Mouse (Mus musculus): Measurements from ENCODE around the gene Nfe2l1. TPM values are rescaled to one million over a fixed set of nuclear protein-coding genes. Genes with fewer than 3 reads are reported as not detected.

Nfe2l1 gene
- polyA plus RNA-seq, 1 experiment, result 252 TPM

DNA sequence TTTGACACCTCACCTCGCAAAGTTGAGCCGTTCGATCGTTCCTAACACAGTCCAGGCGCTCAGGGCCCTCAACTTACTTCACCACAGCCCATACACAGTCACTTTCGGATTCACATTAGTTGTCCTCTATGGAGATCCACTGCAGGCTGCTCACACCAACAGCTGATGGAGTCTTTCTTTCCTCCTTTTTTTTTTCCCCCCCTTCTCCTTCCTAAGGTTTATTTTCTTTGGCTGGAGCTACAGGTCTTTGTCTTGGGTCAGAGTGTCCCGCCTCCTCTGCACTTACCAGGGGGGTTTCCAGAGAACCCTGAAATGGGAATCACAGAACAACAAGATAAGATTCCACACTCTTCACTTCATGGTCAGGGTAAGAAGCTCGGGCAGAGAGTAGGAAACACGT, 1.9 kb downstream of the Nfe2l1 start:
- Histone ChIP-seq H3K4me1 (ENCODE audit: control insufficient read depth, insufficient read depth, low read length) (peaks cover 34% of the 10 kb centered on the region), H3K27me3 (replicated peaks; ENCODE audit: control insufficient read depth, insufficient read depth, low read length) (no peaks in the 10 kb centered on the region), H3K4me3 (ENCODE audit: insufficient read depth, low read depth, low read length) (peak overlapping the region; percentile 44; the same call in 1 of the 2 replicates), H3K27ac (ENCODE audit: insufficient read depth, low read depth, low read length) (peak overlapping the region; percentile 36), H3K36me3 (ENCODE audit: control insufficient read depth, insufficient read depth, low read length) (no peaks in the 10 kb centered on the region)
- DNase-seq, result no peak
- TF ChIP-seq POLR2A (IDR thresholded peaks at IDR 0.05; ENCODE audit: low read depth, low read length) (no peak), CTCF (conservative IDR thresholded peaks at IDR 0.05; ENCODE audit: insufficient read depth, insufficient read length, low read depth, low read length) (no peak)
- 30% methylated on average over 9 of the region's 9 CpGs for WGBS

GRCm38 (mm10) chr11:96827062-96827581, 2.6 kb downstream of the Nfe2l1 start:
- Histone ChIP-seq H3K36me3 (ENCODE audit: control insufficient read depth, insufficient read depth, low read length) (no peaks in the 10 kb centered on the region), H3K4me3 (ENCODE audit: insufficient read depth, low read depth, low read length) (peak overlapping the region; percentile 23), H3K4me1 (ENCODE audit: control insufficient read depth, insufficient read depth, low read length) (peaks cover 42% of the 10 kb centered on the region), H3K27ac (ENCODE audit: insufficient read depth, low read depth, low read length) (peak overlapping the region; percentile 36), H3K27me3 (replicated peaks; ENCODE audit: control insufficient read depth, insufficient read depth, low read length) (no peaks in the 10 kb centered on the region)
- TF ChIP-seq POLR2A (IDR thresholded peaks at IDR 0.05; ENCODE audit: low read depth, low read length) (no peak), CTCF (conservative IDR thresholded peaks at IDR 0.05; ENCODE audit: insufficient read depth, insufficient read length, low read depth, low read length) (no peak)
- peak; percentile 33 for DNase-seq
- WGBS, result 28% methylated on average over 12 of the region's 12 CpGs

DNA sequence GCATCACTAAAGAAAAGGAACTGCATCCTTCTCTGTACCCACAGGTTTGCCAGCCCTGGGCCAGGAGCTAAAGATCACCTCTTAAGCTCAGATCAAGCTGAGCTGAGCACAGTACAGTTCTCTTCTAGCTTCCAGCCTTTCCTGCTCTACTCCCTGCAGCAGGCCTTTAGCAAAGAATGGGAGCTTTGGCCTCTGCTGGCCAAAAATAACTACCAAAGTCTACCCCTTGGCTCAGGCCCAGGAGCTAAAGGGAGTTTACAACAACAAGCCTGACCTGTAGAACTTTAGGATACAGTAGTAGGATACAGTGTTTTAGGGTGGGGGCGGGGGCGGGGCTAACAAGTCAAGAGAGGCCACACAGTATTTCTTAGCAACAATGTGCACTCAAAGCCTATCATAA, 3.3 kb downstream of the Nfe2l1 start:
- DNase-seq, result peak; percentile 78
- peak overlapping the region; percentile 37; the same call in 1 of the 2 replicates for H3K27ac ChIP-seq (ENCODE audit: insufficient read depth, low read depth, low read length)
- WGBS, result 33% methylated on average over 2 of the region's 2 CpGs
- H3K36me3 ChIP-seq (ENCODE audit: control insufficient read depth, insufficient read depth, low read length), result no peaks in the 10 kb centered on the region
- peaks cover 43% of the 10 kb centered on the region for H3K4me1 ChIP-seq (ENCODE audit: control insufficient read depth, insufficient read depth, low read length)
- no peaks in the 10 kb centered on the region for H3K27me3 ChIP-seq (replicated peaks; ENCODE audit: control insufficient read depth, insufficient read depth, low read length)
- H3K4me3 ChIP-seq (ENCODE audit: insufficient read depth, low read depth, low read length), result peak overlapping the region; percentile 23; the same call in 1 of the 2 replicates
- TF ChIP-seq CTCF (conservative IDR thresholded peaks at IDR 0.05; ENCODE audit: insufficient read depth, insufficient read length, low read depth, low read length) (no peak), POLR2A (IDR thresholded peaks at IDR 0.05; ENCODE audit: low read depth, low read length) (no peak)

DNA sequence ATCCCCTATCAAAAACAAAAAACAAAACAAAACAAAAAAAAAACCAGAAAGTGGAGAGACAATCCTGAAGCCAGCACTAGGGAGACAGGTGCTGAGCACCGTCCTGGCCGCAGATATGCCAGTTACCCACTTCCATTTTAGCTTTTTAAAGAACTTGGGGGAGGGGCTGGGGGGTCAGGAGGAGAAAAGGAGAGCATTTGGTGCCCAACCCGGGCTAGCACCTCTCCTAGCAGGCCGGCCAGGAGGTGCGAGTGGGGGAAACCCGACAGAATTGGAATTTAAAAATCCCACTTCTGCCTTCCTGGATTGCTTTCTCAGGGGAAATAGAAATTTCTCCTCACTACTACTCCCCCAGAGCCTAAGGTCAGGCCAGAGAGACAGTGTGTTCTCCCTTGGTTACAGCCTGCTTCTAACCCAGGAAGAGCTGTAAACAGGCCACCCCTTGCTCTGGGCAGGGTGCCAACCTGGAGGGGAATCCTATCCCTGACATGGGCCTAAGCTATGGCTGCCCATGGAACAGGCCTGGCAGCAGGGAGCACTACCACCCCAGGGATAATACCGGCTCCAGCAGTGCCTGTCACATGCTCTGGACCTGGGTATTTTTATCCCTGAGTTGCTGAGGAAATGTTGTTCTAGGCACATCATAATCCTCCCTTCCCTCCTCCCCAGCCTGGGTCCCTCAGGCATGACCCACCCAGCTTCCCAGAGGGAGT, 4.8 kb downstream of the Nfe2l1 start:
- WGBS, result 23% methylated on average over 7 of the region's 7 CpGs
- peak; percentile 71 for DNase-seq

DNA sequence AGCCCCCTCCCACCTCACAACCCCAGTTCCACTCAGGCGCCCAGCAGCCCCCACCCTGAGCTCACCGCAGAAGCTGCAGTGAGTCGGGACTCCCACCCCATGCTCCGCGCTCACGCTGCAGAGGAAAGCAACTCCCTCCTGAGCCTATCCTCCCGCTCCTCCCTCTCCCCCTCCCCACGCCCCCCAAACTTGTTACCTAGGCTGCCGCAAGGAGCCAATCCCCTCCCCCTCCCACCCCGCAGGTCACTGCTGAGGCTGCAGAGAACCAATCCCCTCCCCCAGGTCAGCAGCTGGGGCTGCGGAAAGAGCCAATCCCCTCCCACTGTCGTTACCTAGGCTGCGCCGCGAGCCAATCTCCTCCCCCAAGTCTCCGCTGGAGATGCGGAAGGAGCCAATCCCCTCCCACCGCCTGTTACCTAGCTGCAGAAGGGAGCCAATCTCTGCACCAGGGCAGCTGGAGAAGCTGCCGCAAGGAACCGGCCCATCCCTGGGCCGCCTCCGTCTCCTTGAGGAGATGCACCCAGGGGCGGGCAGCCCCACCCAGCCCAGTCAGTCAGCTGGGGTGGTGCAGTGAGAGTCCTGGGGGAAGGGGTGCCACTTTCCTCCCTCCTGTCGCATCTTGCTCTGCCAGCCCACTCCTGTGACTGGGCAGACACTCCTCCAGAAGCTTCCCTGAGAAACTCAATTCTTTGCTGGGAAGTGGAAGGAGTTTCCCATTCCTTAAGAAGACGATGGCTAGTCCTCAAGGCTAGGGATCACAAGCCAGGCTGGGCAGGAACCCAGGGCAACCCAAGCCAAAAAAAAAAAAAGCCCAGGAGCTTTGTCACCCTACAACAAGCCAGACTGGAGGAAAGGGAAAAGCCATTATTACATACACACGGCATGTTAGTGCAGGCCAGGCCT, 5.6 kb downstream of the Nfe2l1 start:
- Histone ChIP-seq H3K4me3 (ENCODE audit: insufficient read depth, low read depth, low read length) (peak overlapping the region; percentile 54), H3K36me3 (ENCODE audit: control insufficient read depth, insufficient read depth, low read length) (no peaks in the 10 kb centered on the region; the same call in 1 of the 2 replicates), H3K27ac (ENCODE audit: insufficient read depth, low read depth, low read length) (peak overlapping the region; percentile 53), H3K27me3 (replicated peaks; ENCODE audit: control insufficient read depth, insufficient read depth, low read length) (no peaks in the 10 kb centered on the region), H3K4me1 (ENCODE audit: control insufficient read depth, insufficient read depth, low read length) (peaks cover 38% of the 10 kb centered on the region)
- TF ChIP-seq CTCF (conservative IDR thresholded peaks at IDR 0.05; ENCODE audit: insufficient read depth, insufficient read length, low read depth, low read length), result no peak
- TF ChIP-seq POLR2A (IDR thresholded peaks at IDR 0.05; ENCODE audit: low read depth, low read length), result no peak
- peak; percentile 95 for DNase-seq
- WGBS, result under 1% methylated on average over 26 of the region's 26 CpGs

More for the DNA sequence above, 4.8 kb downstream of the Nfe2l1 start:
- no peak for TF ChIP-seq POLR2A (IDR thresholded peaks at IDR 0.05; ENCODE audit: low read depth, low read length)
- TF ChIP-seq CTCF (conservative IDR thresholded peaks at IDR 0.05; ENCODE audit: insufficient read depth, insufficient read length, low read depth, low read length), result no peak
- Histone ChIP-seq H3K4me1 (ENCODE audit: control insufficient read depth, insufficient read depth, low read length) (peaks cover 38% of the 10 kb centered on the region), H3K36me3 (ENCODE audit: control insufficient read depth, insufficient read depth, low read length) (no peaks in the 10 kb centered on the region; the same call in 1 of the 2 replicates), H3K27ac (ENCODE audit: insufficient read depth, low read depth, low read length) (peak overlapping the region; percentile 53), H3K27me3 (replicated peaks; ENCODE audit: control insufficient read depth, insufficient read depth, low read length) (no peaks in the 10 kb centered on the region), H3K4me3 (ENCODE audit: insufficient read depth, low read depth, low read length) (no peak overlapping the region)

GRCm38 (mm10) chr11:96823471-96823837, 6.3 kb downstream of the Nfe2l1 start:
- no peaks in the 10 kb centered on the region; the same call in 1 of the 2 replicates for H3K36me3 ChIP-seq (ENCODE audit: control insufficient read depth, insufficient read depth, low read length)
- H3K27ac ChIP-seq (ENCODE audit: insufficient read depth, low read depth, low read length), result no peak overlapping the region
- H3K27me3 ChIP-seq (replicated peaks; ENCODE audit: control insufficient read depth, insufficient read depth, low read length), result no peaks in the 10 kb centered on the region
- TF ChIP-seq POLR2A (IDR thresholded peaks at IDR 0.05; ENCODE audit: low read depth, low read length) (no peak), CTCF (conservative IDR thresholded peaks at IDR 0.05; ENCODE audit: insufficient read depth, insufficient read length, low read depth, low read length) (no peak)
- WGBS, result 14% methylated on average over 13 of the region's 13 CpGs
- no peak for DNase-seq
- peak overlapping the region; percentile 54 for H3K4me3 ChIP-seq (ENCODE audit: insufficient read depth, low read depth, low read length)
- peaks cover 38% of the 10 kb centered on the region for H3K4me1 ChIP-seq (ENCODE audit: control insufficient read depth, insufficient read depth, low read length)

Data from kidney, adult 2 months (tissue).